Mouse (Mus musculus) lung, postnatal 0 days (tissue): ENCODE measurements around the gene Apbb1. TPM values are rescaled to one million over a fixed set of nuclear protein-coding genes. Genes with fewer than 3 reads are reported as not detected.

Experiments
- ATAC-seq: fragments of 200-750 bp; cut with Nextera tagmentation; 2 replicates; pipeline ENCODE4 v1.8.0; 2017; ENCODE audit warnings: moderate library complexity
- DNase-seq: peaks from one replicate; pipeline ENCODE4 v3.0.0-alpha.2; 2016; ENCODE audit warnings: low spot score
- H3K27ac ChIP-seq: fragments of 300-500 bp; sonication (generic); 2 replicates; pipeline ENCODE4 v1.5.1; 2014; ENCODE audit warnings: antibody characterized with exemption, mild to moderate bottlenecking, low read length, mixed read lengths
- H3K27me3 ChIP-seq: fragments of 300-500 bp; sonication (generic); replicated peaks from 2 replicates; pipeline ENCODE4 v1.6.1; 2014; ENCODE audit warnings: low read length, mixed read lengths; ENCODE audit not compliant: insufficient read depth
- H3K36me3 ChIP-seq: fragments of 300-500 bp; sonication (generic); 2 replicates; pipeline ENCODE4 v1.6.1; 2014; ENCODE audit warnings: low read length, mixed read lengths; ENCODE audit not compliant: insufficient read depth
- H3K4me1 ChIP-seq: fragments of 300-500 bp; sonication (generic); 2 replicates; pipeline ENCODE4 v1.6.1; 2014; ENCODE audit warnings: antibody characterized with exemption, low read depth, low read length, mixed read lengths; ENCODE audit not compliant: insufficient read depth
- H3K4me2 ChIP-seq: fragments of 300-500 bp; sonication (generic); replicated peaks from 2 replicates; pipeline ENCODE4 v1.6.1; 2014; ENCODE audit warnings: low read depth, mild to moderate bottlenecking, low read length, moderate library complexity, mixed read lengths
- H3K4me3 ChIP-seq: fragments of 300-500 bp; sonication (generic); 2 replicates; pipeline ENCODE4 v1.5.1; 2014; ENCODE audit warnings: low read depth, low read length
- H3K9ac ChIP-seq: fragments of 300-500 bp; sonication (generic); replicated peaks from 2 replicates; pipeline ENCODE4 v1.6.1; 2014; ENCODE audit warnings: low read depth, mild to moderate bottlenecking
- H3K9me3 ChIP-seq: fragments of 300-500 bp; sonication (generic); 2 replicates; pipeline ENCODE4 v1.6.1; 2016; ENCODE audit warnings: low read length, mixed read lengths
- CTCF ChIP-seq: IDR thresholded peaks from 2 replicates; pipeline ENCODE4 v1.5.1; 2016; ENCODE audit warnings: antibody characterized with exemption, mild to moderate bottlenecking
- EP300 ChIP-seq: IDR thresholded peaks from 2 replicates; pipeline ENCODE4 v1.6.1; 2016; ENCODE audit warnings: antibody characterized with exemption, mild to moderate bottlenecking, control low read depth
- WGBS: fragments of 180-500 bp; shearing (Covaris S2); extraction: QIAGEN DNeasy Blood & Tissue Kit; methylation state at CpG from one replicate; pipeline ENCODE4 v1.1.7; 2014; 5-methylcytosine and 5-hydroxymethylcytosine counted together
- polyA plus RNA-seq: library from polyadenylated mRNA; unstranded; fragments of >200 nt; fragmentation: Nextera tagmentation; extraction: Ambion mirVana; gene quantifications from 2 replicates; pipeline ENCODE4 v1.2.1, GENCODE M21; 2015

Gene Apbb1
- polyA plus RNA-seq, 1 experiment from 2014 or later, result 77.6 TPM

GRCm38 (mm10) chr7:105519771-105520170 lies 61.7 kb downstream of the Apbb1 start:
- H3K9me3 ChIP-seq, result no peaks in the 10 kb centered on the region
- TF ChIP-seq CTCF (no peak), EP300 (no peak)
- H3K4me1 ChIP-seq, result peaks cover 3% of the 10 kb centered on the region; the same call in 1 of the 2 replicates
- H3K4me2 ChIP-seq, result no peak overlapping the region
- no peaks in the 10 kb centered on the region for H3K36me3 ChIP-seq
- no peak for DNase-seq
- H3K27me3 ChIP-seq, result no peaks in the 10 kb centered on the region
- 66% methylated on average over 2 of the region's 2 CpGs for WGBS
- no peak overlapping the region for H3K9ac ChIP-seq
- no peak overlapping the region for H3K27ac ChIP-seq
- ATAC-seq, result no peak
- no peak overlapping the region for H3K4me3 ChIP-seq

GRCm38 (mm10) chr7:105519336-105519735 lies 62.1 kb downstream of the Apbb1 start:
- H3K36me3 ChIP-seq, result no peaks in the 10 kb centered on the region
- H3K9ac ChIP-seq, result no peak overlapping the region
- no peak for TF ChIP-seq CTCF
- TF ChIP-seq EP300, result no peak
- no peaks in the 10 kb centered on the region for H3K27me3 ChIP-seq
- no peak for ATAC-seq
- peaks cover 3% of the 10 kb centered on the region; the same call in 1 of the 2 replicates for H3K4me1 ChIP-seq
- 63% methylated on average over 11 of the region's 11 CpGs for WGBS
- DNase-seq, result no peak
- H3K4me3 ChIP-seq, result no peak overlapping the region
- no peak overlapping the region for H3K27ac ChIP-seq
- no peak overlapping the region for H3K4me2 ChIP-seq
- no peaks in the 10 kb centered on the region for H3K9me3 ChIP-seq

DNA sequence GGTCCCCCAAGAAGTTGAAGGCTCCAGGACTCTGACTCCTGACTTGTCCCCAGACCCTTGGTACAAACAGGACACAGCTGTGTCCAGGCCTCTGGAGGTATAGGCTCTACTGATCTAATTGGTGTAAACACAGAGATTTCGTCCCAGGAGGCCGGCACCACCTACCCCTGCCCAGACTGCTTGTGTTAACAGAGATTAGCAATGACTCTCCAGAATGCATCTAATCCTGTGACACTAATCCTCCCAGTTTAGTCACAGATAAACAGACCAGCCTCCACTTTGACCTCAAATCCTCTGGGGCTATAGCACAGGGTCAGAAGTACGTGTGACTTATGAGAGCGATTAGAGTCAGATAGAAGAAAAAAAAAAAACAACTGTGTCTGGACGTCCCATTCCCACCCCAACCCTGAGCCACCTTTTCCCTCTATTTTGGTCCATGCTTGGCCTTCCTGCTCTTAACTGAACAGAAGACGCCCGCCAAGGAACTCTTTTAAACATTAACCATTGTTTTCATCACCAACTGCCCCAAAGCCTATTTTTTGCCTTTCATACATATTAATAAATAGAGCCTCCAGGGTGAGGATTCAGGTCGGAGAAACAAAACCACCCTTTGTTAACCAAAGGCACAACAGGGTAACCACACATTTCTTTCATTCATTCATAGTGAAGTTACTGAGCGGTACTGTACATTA lies 64.6 kb downstream of the Apbb1 start:
- ATAC-seq (no peak), DNase-seq (no peak)
- Histone ChIP-seq H3K9me3 (no peaks in the 10 kb centered on the region), H3K9ac (no peak overlapping the region), H3K4me1 (peaks cover 3% of the 10 kb centered on the region; the same call in 1 of the 2 replicates), H3K36me3 (no peaks in the 10 kb centered on the region), H3K27me3 (no peaks in the 10 kb centered on the region), H3K4me3 (no peak overlapping the region), H3K27ac (no peak overlapping the region), H3K4me2 (no peak overlapping the region)
- TF ChIP-seq CTCF (no peak), EP300 (no peak)
- WGBS, result 37% methylated on average over 9 of the region's 9 CpGs

DNA sequence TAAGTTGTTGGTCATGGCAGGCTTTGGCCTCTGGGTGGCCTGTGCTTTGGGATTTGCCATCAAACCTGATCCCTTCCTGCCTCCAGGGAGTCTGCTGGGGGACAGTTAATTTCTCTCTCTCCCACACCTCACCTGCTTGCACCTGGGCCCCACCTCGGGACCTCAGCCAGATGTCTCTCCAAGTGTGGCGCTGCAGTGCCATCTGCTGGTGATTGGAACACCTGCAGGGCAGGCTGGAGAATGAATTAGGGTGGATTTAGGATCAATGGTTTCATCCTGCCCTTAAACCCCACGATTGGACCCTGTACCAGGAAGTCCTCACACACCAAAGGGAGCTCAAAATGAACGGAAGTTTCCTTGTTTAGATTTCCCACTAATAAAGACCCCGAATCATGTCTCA lies 66.3 kb downstream of the Apbb1 start:
- Histone ChIP-seq H3K27me3 (no peaks in the 10 kb centered on the region), H3K4me3 (no peak overlapping the region), H3K27ac (no peak overlapping the region), H3K4me2 (no peak overlapping the region), H3K4me1 (peaks cover 3% of the 10 kb centered on the region; the same call in 1 of the 2 replicates), H3K9ac (no peak overlapping the region), H3K9me3 (no peaks in the 10 kb centered on the region), H3K36me3 (no peaks in the 10 kb centered on the region)
- no peak for TF ChIP-seq EP300
- TF ChIP-seq CTCF, result peak; percentile 95
- ATAC-seq (peak; percentile 21; the same call in 1 of the 2 replicates), DNase-seq (peak; percentile 51)
- 3% methylated on average over 5 of the region's 5 CpGs for WGBS

DNA sequence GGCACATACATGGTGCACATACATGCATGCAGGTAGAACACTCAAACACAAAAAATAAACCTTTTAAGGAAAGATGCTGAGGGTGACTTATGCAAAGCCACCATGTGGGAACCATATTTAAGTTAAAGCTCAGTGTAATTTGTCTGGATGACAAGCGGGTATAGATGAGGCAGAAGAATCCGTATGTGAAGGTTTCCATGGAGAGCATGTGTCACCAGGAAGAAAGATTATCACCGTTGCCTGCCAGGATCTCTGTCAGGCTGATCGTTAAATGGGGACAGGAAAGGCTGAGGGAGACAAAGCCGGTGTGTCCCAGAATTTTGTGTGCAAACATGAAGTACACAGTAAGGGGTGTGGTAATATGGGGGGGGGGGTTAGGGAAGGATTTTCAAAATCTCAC lies 66.9 kb downstream of the Apbb1 start:
- 42% methylated on average over 5 of the region's 5 CpGs for WGBS
- H3K36me3 ChIP-seq, result no peaks in the 10 kb centered on the region

DNA sequence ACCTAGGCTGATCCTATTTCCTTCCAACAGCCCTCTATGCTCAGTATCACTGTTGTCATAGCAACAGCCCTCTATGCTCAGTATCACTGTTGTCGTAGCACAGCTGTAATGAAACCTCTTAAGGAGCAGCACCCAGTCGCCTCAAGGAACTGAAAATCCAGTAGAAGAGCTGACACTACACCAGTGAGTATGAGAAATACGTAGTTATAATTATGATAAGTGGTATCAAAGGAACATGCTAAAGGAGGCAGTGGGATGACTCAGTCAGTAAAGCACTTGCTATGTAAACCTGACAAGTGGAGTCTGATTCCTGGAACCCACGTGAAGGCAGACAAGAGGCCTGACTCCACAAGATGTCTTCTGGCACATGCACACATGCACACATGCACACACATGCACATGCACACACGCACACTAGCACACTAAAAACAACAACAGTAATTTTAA lies 67.6 kb downstream of the Apbb1 start:
- 45% methylated on average over 5 of the region's 5 CpGs for WGBS
- peaks cover 3% of the 10 kb centered on the region; the same call in 1 of the 2 replicates for H3K4me1 ChIP-seq
- peak; percentile 93 for ATAC-seq

More for the DNA sequence above, 66.9 kb downstream of the Apbb1 start:
- Histone ChIP-seq H3K4me1 (peaks cover 3% of the 10 kb centered on the region; the same call in 1 of the 2 replicates), H3K9me3 (no peaks in the 10 kb centered on the region), H3K27me3 (no peaks in the 10 kb centered on the region), H3K4me3 (no peak overlapping the region), H3K4me2 (no peak overlapping the region), H3K9ac (no peak overlapping the region), H3K27ac (no peak overlapping the region)
- ATAC-seq, result no peak
- no peak for DNase-seq
- no peak for TF ChIP-seq EP300
- no peak for TF ChIP-seq CTCF

More for the DNA sequence above, 67.6 kb downstream of the Apbb1 start:
- H3K36me3 ChIP-seq, result no peaks in the 10 kb centered on the region
- no peak overlapping the region for H3K27ac ChIP-seq
- H3K4me2 ChIP-seq, result no peak overlapping the region
- H3K9ac ChIP-seq, result no peak overlapping the region
- H3K27me3 ChIP-seq, result no peaks in the 10 kb centered on the region
- TF ChIP-seq CTCF (no peak), EP300 (peak; percentile 99)
- no peak overlapping the region for H3K4me3 ChIP-seq
- peak; percentile 74 for DNase-seq
- no peaks in the 10 kb centered on the region for H3K9me3 ChIP-seq
